Mouse (Mus musculus) liver, embryonic 14.5 days (tissue): ENCODE data around the gene Tmem178b.

Experiments
- CTCF ChIP-seq: IDR thresholded peaks from 2 replicates; pipeline ENCODE4 v1.5.1; 2016; ENCODE audit warnings: antibody characterized with exemption, low read depth, control low read depth
- EP300 ChIP-seq: IDR thresholded peaks from 2 replicates; pipeline ENCODE4 v1.6.1; 2016; ENCODE audit warnings: antibody characterized with exemption, low read depth

- no peak for TF ChIP-seq CTCF
- TF ChIP-seq EP300, result no peak
Measured at GRCm38 (mm10) chr6:39896500-39896899, 23.4 kb downstream of the Tmem178b start.
